Mouse (Mus musculus) testis, postnatal 10 days (tissue): ENCODE measurements at regions not wholly inside any gene's neighbourhood (a gene's known extent, or its start where the extent isn't known, plus 50 kb on each side); places are given as distances from the start of the nearest gene placed in this dataset.

Source experiments
- DNase-seq: peaks from one replicate; pipeline ENCODE4 v3.0.0; 2021; ENCODE audit warnings: low spot score

GRCm38 (mm10) chr14:25373167-25373566 lies 85.8 kb upstream of the Zmiz1 start:
- no peak for DNase-seq

- DNase-seq, result no peak
Measured at GRCm38 (mm10) chr14:25375001-25375400, 84.0 kb upstream of the Zmiz1 start.

- DNase-seq, result no peak
Measured at GRCm38 (mm10) chr14:25377091-25377490, 81.9 kb upstream of the Zmiz1 start.

GRCm38 (mm10) chr14:25377554-25377899 lies 81.5 kb upstream of the Zmiz1 start:
- DNase-seq, result no peak

GRCm38 (mm10) chr14:25377900-25378716 lies 80.9 kb upstream of the Zmiz1 start:
- peak; percentile 79 for DNase-seq

GRCm38 (mm10) chr14:25378717-25379224 lies 80.2 kb upstream of the Zmiz1 start:
- DNase-seq, result no peak

- DNase-seq, result no peak
Measured at GRCm38 (mm10) chr14:25383169-25383824, 75.7 kb upstream of the Zmiz1 start.

- DNase-seq, result no peak
Measured at GRCm38 (mm10) chr14:25385644-25386043, 73.3 kb upstream of the Zmiz1 start.

GRCm38 (mm10) chr14:25387780-25388179 lies 71.2 kb upstream of the Zmiz1 start:
- no peak for DNase-seq

- DNase-seq, result no peak
Measured at GRCm38 (mm10) chr14:25389314-25389713, 69.7 kb upstream of the Zmiz1 start.

GRCm38 (mm10) chr14:25392412-25392811 lies 66.6 kb upstream of the Zmiz1 start:
- no peak for DNase-seq

- DNase-seq, result no peak
Measured at GRCm38 (mm10) chr14:25392940-25393339, 66.0 kb upstream of the Zmiz1 start.

- DNase-seq, result no peak
Measured at GRCm38 (mm10) chr14:25394931-25395330, 64.1 kb upstream of the Zmiz1 start.

GRCm38 (mm10) chr14:25396990-25397531 lies 61.9 kb upstream of the Zmiz1 start:
- peak; percentile 58 for DNase-seq

GRCm38 (mm10) chr14:25397751-25398150 lies 61.2 kb upstream of the Zmiz1 start:
- DNase-seq, result no peak

GRCm38 (mm10) chr14:25398745-25399144 lies 60.2 kb upstream of the Zmiz1 start:
- DNase-seq, result no peak

GRCm38 (mm10) chr14:25399286-25399685 lies 59.7 kb upstream of the Zmiz1 start:
- no peak for DNase-seq

GRCm38 (mm10) chr14:25401104-25401963 lies 57.7 kb upstream of the Zmiz1 start:
- DNase-seq, result no peak

- DNase-seq, result no peak
Measured at GRCm38 (mm10) chr14:25402409-25402808, 56.6 kb upstream of the Zmiz1 start.

GRCm38 (mm10) chr14:25405191-25405590 lies 53.8 kb upstream of the Zmiz1 start:
- DNase-seq, result no peak

- no peak for DNase-seq
Measured at GRCm38 (mm10) chr14:25406059-25406458, 52.9 kb upstream of the Zmiz1 start.

GRCm38 (mm10) chr14:25406613-25407012 lies 52.4 kb upstream of the Zmiz1 start:
- no peak for DNase-seq
